Mouse (Mus musculus): ENCODE results near the gene Pnrc1. TPM values are rescaled to one million over a fixed set of nuclear protein-coding genes. Genes with fewer than 3 reads are reported as not detected.
"Not testable (repeated sequence)": the region's sequence is repeated elsewhere in the genome, so short reads cannot be mapped to it uniquely, and the experiment has no call there.

Pnrc1 gene
- polyA plus RNA-seq, 1 experiment: 250 TPM

DNA sequence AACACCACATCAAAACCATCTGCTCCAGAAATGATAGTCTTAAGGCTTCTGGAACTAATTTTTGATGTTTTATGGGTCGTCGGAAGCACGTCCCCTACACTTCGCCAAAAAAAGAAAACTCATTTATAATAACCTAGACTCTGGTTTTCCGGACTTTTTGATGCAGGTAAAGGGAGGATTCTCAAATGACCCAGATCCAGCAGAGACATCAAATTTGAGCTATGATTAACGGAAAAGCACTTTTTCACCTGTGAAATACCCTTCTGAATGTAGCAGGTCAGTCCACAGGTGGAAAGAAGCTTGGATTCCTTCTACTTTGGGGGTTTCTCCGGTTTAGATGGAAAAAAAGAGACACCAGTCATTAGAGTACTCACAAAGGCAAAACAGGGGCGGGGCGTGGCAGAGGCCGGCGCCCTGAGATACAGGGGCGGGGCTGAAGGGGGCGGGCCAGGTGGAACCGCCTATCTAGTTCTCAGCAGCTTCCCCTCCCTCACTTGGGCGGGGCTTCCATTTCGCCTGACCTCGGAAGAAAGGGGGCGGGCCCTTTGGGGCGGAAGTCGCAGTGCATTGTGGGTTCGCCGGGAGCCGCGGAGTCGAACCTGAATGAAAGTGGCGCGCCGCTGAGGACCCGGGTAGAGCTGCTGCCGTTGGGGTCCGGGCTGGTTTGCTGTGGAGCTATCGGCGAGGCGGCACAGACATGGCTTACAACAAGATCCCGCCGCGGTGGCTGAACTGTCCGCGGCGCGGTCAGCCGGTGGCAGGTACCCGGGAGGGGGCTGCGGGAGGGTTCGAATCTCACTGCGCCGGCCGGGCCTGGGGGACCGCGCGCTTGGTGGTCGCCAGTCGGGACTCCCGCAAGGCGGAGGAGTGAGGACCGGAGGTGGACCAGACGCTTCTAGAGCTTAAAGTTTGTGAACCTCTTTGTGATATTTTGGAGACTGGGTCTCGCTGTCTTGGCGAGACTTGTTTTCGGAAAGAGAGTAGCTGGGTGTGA lies 20.1 kb upstream of the Pnrc1 start, which contains the start of gene Rngtt:
Gene Rngtt, plus strand, starts transcription at position 548 of the 994 bp plus-strand sequence.
- DNase-seq: peak; percentile 99
- H3K4me3 ChIP-seq (ENCODE audit: control insufficient read depth, insufficient read depth, low read length): peak within 1 kb of the TSS; percentile 89
- H3K27ac ChIP-seq (ENCODE audit: control insufficient read depth, insufficient read depth, low read length): no peak within 1 kb of the TSS
- no peaks in the 10 kb centered on the region for H3K27me3 ChIP-seq (ENCODE audit: control insufficient read depth, insufficient read depth, low read length)
- H3K4me1 ChIP-seq (replicated peaks; ENCODE audit: control insufficient read depth, insufficient read depth, low read length): peaks cover 3% of the 10 kb centered on the region; the same call in 1 of the 2 replicates
- no peak for TF ChIP-seq CTCF (IDR thresholded peaks at IDR 0.05; ENCODE audit: borderline replicate concordance, control insufficient read depth, extremely low read depth, insufficient read depth, low read length, poor library complexity)
- peak; percentile 79 for TF ChIP-seq POLR2A (IDR thresholded peaks at IDR 0.05; ENCODE audit: control insufficient read depth, extremely low read depth, insufficient read depth, low read length, poor library complexity)
- no peaks in the 10 kb centered on the region for H3K36me3 ChIP-seq (ENCODE audit: control insufficient read depth, insufficient read depth, low read length)
- 4% methylated on average over 60 of the region's 60 CpGs for WGBS

DNA sequence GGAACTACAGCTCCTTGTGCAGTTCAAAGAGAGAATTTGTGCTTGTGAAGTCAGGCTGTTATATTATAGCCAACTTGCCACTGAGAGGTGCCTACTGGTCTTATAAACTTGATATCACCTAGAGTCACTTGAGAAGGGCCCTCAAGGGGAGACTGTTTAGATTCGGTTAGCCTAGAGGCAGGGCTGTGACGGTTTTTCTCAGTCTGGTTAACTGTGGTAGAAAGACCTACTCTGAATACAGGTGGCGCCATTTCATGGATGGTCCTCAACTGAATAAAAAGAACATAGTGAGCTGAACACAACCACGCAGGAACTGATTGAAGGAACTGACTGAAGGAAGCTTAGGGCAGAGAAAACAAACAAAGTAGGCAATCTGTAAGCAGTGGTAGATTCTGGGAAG lies 17.2 kb upstream of the Pnrc1 start:
- no peaks in the 10 kb centered on the region for H3K27me3 ChIP-seq (ENCODE audit: control insufficient read depth, insufficient read depth, low read length)
- peak; percentile 25 for DNase-seq
- whole genome bisulfite sequencing: 62% methylated on average over 4 of the region's 4 CpGs

DNA sequence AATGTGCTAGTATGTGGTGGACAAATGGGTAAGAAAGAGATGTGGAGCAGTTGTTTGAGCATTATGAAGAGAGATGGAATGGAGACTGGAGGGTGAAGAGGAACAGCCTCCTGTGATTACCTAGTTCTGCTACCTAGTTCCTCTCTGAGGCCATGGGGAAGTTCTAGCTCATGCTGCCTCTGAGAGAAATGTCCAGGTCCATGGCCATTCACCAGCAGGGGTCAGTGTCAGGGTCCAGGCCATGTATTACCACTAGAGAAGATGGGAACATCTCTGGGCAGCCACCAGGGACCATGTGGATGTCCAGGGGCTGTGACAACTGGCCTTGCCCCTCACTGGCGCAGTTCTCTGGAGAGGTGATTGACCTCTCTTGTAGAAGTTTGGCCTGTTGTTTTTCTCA lies 13.1 kb upstream of the Pnrc1 start:
- H3K27ac ChIP-seq (ENCODE audit: control insufficient read depth, insufficient read depth, low read length): no peak overlapping the region
- H3K4me3 ChIP-seq (ENCODE audit: control insufficient read depth, insufficient read depth, low read length): no peak overlapping the region
- H3K36me3 ChIP-seq (ENCODE audit: control insufficient read depth, insufficient read depth, low read length): no peaks in the 10 kb centered on the region
- H3K4me1 ChIP-seq (replicated peaks; ENCODE audit: control insufficient read depth, insufficient read depth, low read length): no peaks in the 10 kb centered on the region
- DNase-seq: no peak
- TF ChIP-seq CTCF (IDR thresholded peaks at IDR 0.05; ENCODE audit: borderline replicate concordance, control insufficient read depth, extremely low read depth, insufficient read depth, low read length, poor library complexity): no peak
- TF ChIP-seq POLR2A (IDR thresholded peaks at IDR 0.05; ENCODE audit: control insufficient read depth, extremely low read depth, insufficient read depth, low read length, poor library complexity): no peak
- no peaks in the 10 kb centered on the region for H3K27me3 ChIP-seq (ENCODE audit: control insufficient read depth, insufficient read depth, low read length)
- 100% methylated on average over 1 of the region's 1 CpGs for WGBS

More for the DNA sequence above, 17.2 kb upstream of the Pnrc1 start:
- Histone ChIP-seq H3K36me3 (ENCODE audit: control insufficient read depth, insufficient read depth, low read length) (no peaks in the 10 kb centered on the region), H3K4me3 (ENCODE audit: control insufficient read depth, insufficient read depth, low read length) (no peak overlapping the region), H3K4me1 (replicated peaks; ENCODE audit: control insufficient read depth, insufficient read depth, low read length) (peaks cover 3% of the 10 kb centered on the region; the same call in 1 of the 2 replicates), H3K27ac (ENCODE audit: control insufficient read depth, insufficient read depth, low read length) (no peak overlapping the region)
- no peak for TF ChIP-seq POLR2A (IDR thresholded peaks at IDR 0.05; ENCODE audit: control insufficient read depth, extremely low read depth, insufficient read depth, low read length, poor library complexity)
- no peak for TF ChIP-seq CTCF (IDR thresholded peaks at IDR 0.05; ENCODE audit: borderline replicate concordance, control insufficient read depth, extremely low read depth, insufficient read depth, low read length, poor library complexity)

DNA sequence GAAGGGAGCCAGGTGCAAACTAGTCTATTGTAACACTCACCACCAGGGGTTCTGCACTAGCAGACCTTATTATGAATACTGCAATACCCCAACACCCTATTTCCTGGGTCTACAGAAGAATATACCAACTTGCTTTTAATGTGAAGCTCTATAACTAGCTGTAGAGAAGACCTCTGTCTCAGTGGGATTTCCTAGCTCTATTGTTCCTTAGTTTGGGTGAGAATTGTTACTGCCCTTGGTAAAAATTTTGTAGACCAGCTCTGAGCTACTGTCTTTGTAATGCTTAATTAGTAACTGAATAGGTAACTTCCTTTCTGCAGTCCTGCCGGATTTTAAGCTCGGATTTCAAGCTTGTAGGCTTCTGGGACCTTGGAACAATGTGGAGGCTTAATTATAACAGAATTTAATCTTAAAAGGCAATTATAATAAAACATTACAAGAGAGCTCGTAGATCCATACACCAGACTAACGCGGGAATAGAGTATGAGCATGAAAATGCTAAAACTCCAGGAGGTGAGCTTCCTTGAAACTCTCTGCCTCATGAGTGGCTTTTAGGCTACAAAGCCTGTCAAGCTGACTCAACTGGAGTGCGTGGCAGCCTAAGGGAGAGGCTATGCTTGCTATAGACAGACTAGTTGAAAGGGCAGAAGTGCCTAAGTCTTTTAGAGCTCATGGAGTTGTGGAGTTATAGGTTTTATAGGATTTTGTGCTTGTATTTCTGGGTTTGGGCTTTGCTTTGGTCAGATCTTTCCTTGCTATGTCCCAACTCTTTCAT lies 11.1 kb upstream of the Pnrc1 start:
- not testable (repeated sequence) for H3K4me1 ChIP-seq (replicated peaks; ENCODE audit: control insufficient read depth, insufficient read depth, low read length); H3K4me3 ChIP-seq (ENCODE audit: control insufficient read depth, insufficient read depth, low read length); H3K36me3 ChIP-seq (ENCODE audit: control insufficient read depth, insufficient read depth, low read length); H3K27ac ChIP-seq (ENCODE audit: control insufficient read depth, insufficient read depth, low read length); DNase-seq; H3K27me3 ChIP-seq (ENCODE audit: control insufficient read depth, insufficient read depth, low read length)
- 92% methylated on average over 6 of the region's 6 CpGs for WGBS

- Histone ChIP-seq H3K36me3 (ENCODE audit: control insufficient read depth, insufficient read depth, low read length) (no peaks in the 10 kb centered on the region), H3K4me1 (replicated peaks; ENCODE audit: control insufficient read depth, insufficient read depth, low read length) (no peaks in the 10 kb centered on the region), H3K4me3 (ENCODE audit: control insufficient read depth, insufficient read depth, low read length) (no peak overlapping the region), H3K27me3 (ENCODE audit: control insufficient read depth, insufficient read depth, low read length) (no peaks in the 10 kb centered on the region), H3K27ac (ENCODE audit: control insufficient read depth, insufficient read depth, low read length) (no peak overlapping the region)
- DNase-seq: peak; percentile 75
- 25% methylated on average over 16 of the region's 16 CpGs for WGBS
- no peak for TF ChIP-seq POLR2A (IDR thresholded peaks at IDR 0.05; ENCODE audit: control insufficient read depth, extremely low read depth, insufficient read depth, low read length, poor library complexity)
- no peak for TF ChIP-seq CTCF (IDR thresholded peaks at IDR 0.05; ENCODE audit: borderline replicate concordance, control insufficient read depth, extremely low read depth, insufficient read depth, low read length, poor library complexity)
Measured at GRCm38 (mm10) chr4:33292409-33293370, 2.7 kb upstream of the Pnrc1 start.

GRCm38 (mm10) chr4:33290878-33291277 lies 915 bp upstream of the Pnrc1 start:
- H3K4me3 ChIP-seq (ENCODE audit: control insufficient read depth, insufficient read depth, low read length): no peak overlapping the region
- no peaks in the 10 kb centered on the region for H3K4me1 ChIP-seq (replicated peaks; ENCODE audit: control insufficient read depth, insufficient read depth, low read length)
- TF ChIP-seq CTCF (IDR thresholded peaks at IDR 0.05; ENCODE audit: borderline replicate concordance, control insufficient read depth, extremely low read depth, insufficient read depth, low read length, poor library complexity): no peak
- TF ChIP-seq POLR2A (IDR thresholded peaks at IDR 0.05; ENCODE audit: control insufficient read depth, extremely low read depth, insufficient read depth, low read length, poor library complexity): no peak
- H3K36me3 ChIP-seq (ENCODE audit: control insufficient read depth, insufficient read depth, low read length): no peaks in the 10 kb centered on the region
- H3K27me3 ChIP-seq (ENCODE audit: control insufficient read depth, insufficient read depth, low read length): no peaks in the 10 kb centered on the region
- DNase-seq: peak; percentile 21
- WGBS: 50% methylated on average over 4 of the region's 4 CpGs
- no peak overlapping the region for H3K27ac ChIP-seq (ENCODE audit: control insufficient read depth, insufficient read depth, low read length)

Measured in thymus, adult 2 months (tissue).